Mouse (Mus musculus): ENCODE results near the gene Usp20. TPM values are rescaled to one million over a fixed set of nuclear protein-coding genes. Genes with fewer than 3 reads are reported as not detected.

The Usp20 gene
- polyA plus RNA-seq, 1 experiment from 2014 or later: 14.8 TPM

DNA sequence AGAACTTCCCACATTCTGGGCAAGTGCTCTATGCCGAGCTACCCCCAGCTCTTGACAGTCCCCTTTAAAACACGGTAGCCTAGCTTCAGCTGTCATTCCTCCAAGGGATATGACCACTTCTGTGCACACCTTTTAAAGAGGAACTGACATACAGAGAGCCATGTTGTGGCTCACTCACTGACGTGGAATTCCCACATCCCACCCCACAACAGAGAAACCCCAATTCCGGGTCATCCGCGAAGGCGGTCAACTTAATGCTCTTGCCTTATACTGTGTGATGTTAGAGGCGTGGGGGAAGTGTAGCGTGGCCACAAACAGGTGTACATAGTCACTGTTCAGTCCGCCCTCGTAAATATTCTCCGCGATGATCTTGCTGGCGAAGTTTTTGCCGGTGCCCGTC, 15.3 kb upstream of the Usp20 start:
- H3K9me3 ChIP-seq (ENCODE audit: control insufficient read depth, low read length): no peaks in the 10 kb centered on the region
- H3K36me3 ChIP-seq (ENCODE audit: control insufficient read depth, insufficient read depth, low read length): 0 out of 2 replicates have a peak, but pooled peaks cover 7% of the 10 kb centered on the region
- H3K27me3 ChIP-seq (ENCODE audit: control insufficient read depth, insufficient read depth, low read length): no peaks in the 10 kb centered on the region
- 26% methylated on average over 16 of the region's 16 CpGs for WGBS
- ATAC-seq (ENCODE audit: low FRiP score): no peak
- peak overlapping the region; percentile 89 for H3K4me2 ChIP-seq (replicated peaks; ENCODE audit: low read depth, low read length)
- peak overlapping the region; percentile 88 for H3K9ac ChIP-seq (ENCODE audit: low read depth, low read length)
- no peak overlapping the region for H3K27ac ChIP-seq (ENCODE audit: low read depth, low read length)
- H3K4me1 ChIP-seq (replicated peaks; ENCODE audit: control insufficient read depth, insufficient read depth, low read length): peaks cover 9% of the 10 kb centered on the region
- peak overlapping the region; percentile 98 for H3K4me3 ChIP-seq (ENCODE audit: low read depth, low read length)
- DNase-seq (ENCODE audit: low spot score): peak; percentile 2

DNA sequence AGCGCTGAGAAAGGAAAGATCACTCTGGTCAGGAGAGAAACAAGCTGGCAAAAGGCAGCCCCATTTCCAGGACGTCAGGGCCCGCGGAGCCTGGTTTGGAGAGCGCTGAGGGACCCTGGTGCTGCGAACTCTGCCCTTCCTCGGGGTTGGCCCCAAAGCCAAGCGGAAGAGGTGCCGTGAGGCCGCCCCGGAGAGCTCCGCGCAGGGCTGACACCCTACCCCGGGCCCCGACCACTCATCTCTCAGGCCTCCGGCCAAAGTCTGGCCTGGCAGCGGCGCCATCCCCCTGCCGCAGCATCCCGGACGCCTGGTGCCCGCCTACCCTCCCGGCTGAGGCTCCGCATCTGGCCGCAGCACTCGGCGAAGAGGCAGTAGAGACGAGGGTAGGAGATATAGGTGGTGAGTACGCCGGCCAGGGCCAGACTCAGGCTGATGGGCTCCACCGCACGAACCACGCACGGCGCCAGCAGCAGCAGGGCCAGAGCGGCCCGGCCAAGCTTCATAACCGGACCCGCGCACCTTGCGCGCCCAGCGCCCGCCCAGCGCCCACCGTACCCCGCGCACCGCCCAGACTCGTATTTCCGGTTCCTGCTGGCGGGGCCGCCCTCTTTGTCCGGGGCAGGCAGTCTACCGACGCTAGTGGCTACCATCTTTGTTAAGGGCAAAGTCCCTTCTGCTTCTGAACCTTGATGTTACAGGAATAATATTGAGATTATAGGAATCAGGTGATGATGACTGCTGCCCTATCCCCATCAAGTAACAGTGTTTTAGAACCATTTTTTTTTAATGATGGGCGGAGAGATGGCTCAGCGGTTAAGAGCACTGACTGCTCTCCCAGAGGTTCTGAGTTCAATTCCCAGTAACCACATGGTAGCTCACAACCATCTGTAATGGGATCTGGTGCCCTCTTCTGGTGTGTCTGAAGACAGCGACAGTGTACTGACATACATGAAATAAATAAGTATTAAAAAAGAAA, 14.4 kb upstream of the Usp20 start, which contains the start of gene Tor1a:
TSS of gene Tor1a (minus strand) at position 582 of the 976 bp plus-strand sequence.
- Histone ChIP-seq H3K4me3 (ENCODE audit: low read depth, low read length) (peak within 1 kb of the TSS; percentile 98), H3K27me3 (ENCODE audit: control insufficient read depth, insufficient read depth, low read length) (no peaks in the 10 kb centered on the region), H3K9me3 (ENCODE audit: control insufficient read depth, low read length) (no peaks in the 10 kb centered on the region), H3K27ac (ENCODE audit: low read depth, low read length) (peak within 1 kb of the TSS; percentile 47; the same call in 1 of the 2 replicates), H3K36me3 (ENCODE audit: control insufficient read depth, insufficient read depth, low read length) (0 out of 2 replicates have a peak, but pooled peaks cover 3% of the 10 kb centered on the region), H3K4me1 (replicated peaks; ENCODE audit: control insufficient read depth, insufficient read depth, low read length) (peaks cover 9% of the 10 kb centered on the region), H3K4me2 (replicated peaks; ENCODE audit: low read depth, low read length) (peak within 1 kb of the TSS; percentile 89), H3K9ac (ENCODE audit: low read depth, low read length) (peak within 1 kb of the TSS; percentile 88)
- ATAC-seq (ENCODE audit: low FRiP score) (peak; percentile 94), DNase-seq (ENCODE audit: low spot score) (peak; percentile 91)
- 2% methylated on average over 58 of the region's 59 CpGs for WGBS

DNA sequence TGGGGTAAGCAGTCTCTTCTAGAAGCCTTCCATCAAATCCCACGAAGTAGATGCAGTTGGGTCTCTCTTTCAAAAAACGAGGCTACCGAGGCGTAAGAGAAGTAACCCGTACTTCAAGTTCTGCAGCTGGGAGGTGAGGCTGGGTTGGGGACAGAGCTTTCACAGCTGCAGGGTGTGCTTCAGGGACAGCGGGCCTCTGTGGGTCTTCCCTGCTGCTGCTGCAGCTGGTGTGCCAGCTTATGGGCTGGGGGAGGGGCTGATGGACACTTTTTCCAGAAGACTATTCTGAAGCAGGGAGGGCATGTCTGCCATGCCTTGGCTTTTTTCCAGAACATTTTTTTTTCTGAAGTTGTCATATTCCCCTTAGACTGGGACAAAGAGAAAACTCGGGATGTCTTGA, 945 bp downstream of the Usp20 start:
- no peaks in the 10 kb centered on the region for H3K36me3 ChIP-seq (ENCODE audit: control insufficient read depth, insufficient read depth, low read length)
- WGBS: 56% methylated on average over 7 of the region's 7 CpGs
- ATAC-seq (ENCODE audit: low FRiP score) (no peak), DNase-seq (ENCODE audit: low spot score) (no peak)
- H3K4me3 ChIP-seq (ENCODE audit: low read depth, low read length): peak overlapping the region; percentile 78
- H3K4me1 ChIP-seq (replicated peaks; ENCODE audit: control insufficient read depth, insufficient read depth, low read length): peaks cover 3% of the 10 kb centered on the region; the same call in 1 of the 2 replicates
- H3K27me3 ChIP-seq (ENCODE audit: control insufficient read depth, insufficient read depth, low read length): no peaks in the 10 kb centered on the region
- no peak overlapping the region for H3K27ac ChIP-seq (ENCODE audit: low read depth, low read length)
- H3K9ac ChIP-seq (ENCODE audit: low read depth, low read length): no peak overlapping the region; the same call in 1 of the 2 replicates
- H3K4me2 ChIP-seq (replicated peaks; ENCODE audit: low read depth, low read length): peak overlapping the region; percentile 88
- H3K9me3 ChIP-seq (ENCODE audit: control insufficient read depth, low read length): no peaks in the 10 kb centered on the region

DNA sequence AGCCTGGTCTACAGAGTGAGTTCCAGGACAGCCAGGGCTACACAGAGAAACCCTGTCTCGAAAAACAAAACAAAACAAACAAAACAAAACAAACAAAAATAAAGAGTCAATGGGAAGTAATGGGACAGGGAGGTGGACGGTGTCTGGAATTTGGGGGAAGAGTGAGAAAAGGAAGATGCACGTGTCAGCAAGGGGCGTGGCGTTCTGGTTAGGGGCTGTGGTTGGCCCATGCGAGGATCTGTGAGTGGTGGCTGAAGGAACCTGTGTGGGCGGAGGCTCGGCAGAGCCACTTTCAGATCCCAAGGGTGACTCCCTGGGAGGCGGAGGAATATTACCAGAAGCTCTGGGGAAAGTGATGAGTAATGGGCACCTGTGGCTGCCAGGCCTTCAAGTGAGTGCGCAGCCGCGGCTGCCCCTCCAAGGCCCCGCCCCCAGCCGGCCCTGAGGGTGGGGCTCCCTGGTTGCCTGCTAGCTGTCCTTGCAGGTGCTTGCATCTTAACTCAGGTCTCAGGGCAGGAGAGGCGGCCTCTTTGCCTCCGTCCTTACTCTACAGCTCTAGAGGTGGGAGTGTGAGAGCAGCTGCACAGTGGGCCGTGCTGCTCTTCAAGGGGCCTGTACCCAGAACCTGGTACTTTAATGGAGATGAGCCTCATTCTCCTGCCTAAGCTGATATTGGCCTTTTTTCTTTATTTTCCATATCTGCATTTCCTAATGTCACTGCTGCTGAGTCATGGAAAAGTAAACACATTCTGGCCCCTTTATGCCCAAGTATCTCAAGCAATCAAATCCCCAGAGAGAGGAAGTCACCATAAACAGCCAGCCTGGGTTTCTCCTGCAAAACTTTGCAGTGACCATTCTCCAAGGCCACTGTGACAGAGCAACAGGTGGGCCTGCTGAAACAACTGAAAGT, 3.3 kb downstream of the Usp20 start:
- Histone ChIP-seq H3K27me3 (ENCODE audit: control insufficient read depth, insufficient read depth, low read length) (no peaks in the 10 kb centered on the region), H3K36me3 (ENCODE audit: control insufficient read depth, insufficient read depth, low read length) (no peaks in the 10 kb centered on the region), H3K4me2 (replicated peaks; ENCODE audit: low read depth, low read length) (no peak overlapping the region), H3K4me3 (ENCODE audit: low read depth, low read length) (no peak overlapping the region), H3K9me3 (ENCODE audit: control insufficient read depth, low read length) (no peaks in the 10 kb centered on the region), H3K9ac (ENCODE audit: low read depth, low read length) (no peak overlapping the region), H3K4me1 (replicated peaks; ENCODE audit: control insufficient read depth, insufficient read depth, low read length) (peaks cover 3% of the 10 kb centered on the region; the same call in 1 of the 2 replicates), H3K27ac (ENCODE audit: low read depth, low read length) (no peak overlapping the region)
- ATAC-seq (ENCODE audit: low FRiP score): no peak
- 25% methylated on average over 16 of the region's 17 CpGs for WGBS
- peak; percentile 3 for DNase-seq (ENCODE audit: low spot score)

DNA sequence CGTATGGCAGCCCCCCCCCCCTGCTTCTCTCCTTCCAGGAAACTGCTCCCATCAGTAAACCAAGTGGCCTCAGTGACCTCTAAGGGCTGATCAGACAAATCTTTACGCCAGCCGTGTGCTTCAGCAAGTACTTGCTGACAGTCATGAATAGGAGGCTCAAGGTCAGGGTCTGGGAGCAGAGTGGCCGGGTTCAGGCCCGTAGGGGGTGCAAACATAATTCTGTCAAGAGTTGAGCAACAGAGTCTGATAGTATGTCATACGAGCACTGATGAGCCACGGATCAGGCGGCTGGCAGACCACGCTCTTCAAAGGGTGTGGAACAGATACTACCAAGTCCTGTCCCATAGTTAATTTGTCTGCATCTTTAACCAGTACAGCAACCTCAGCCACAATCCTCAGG, 8.1 kb downstream of the Usp20 start:
- no peak for ATAC-seq (ENCODE audit: low FRiP score)
- Histone ChIP-seq H3K4me1 (replicated peaks; ENCODE audit: control insufficient read depth, insufficient read depth, low read length) (no peaks in the 10 kb centered on the region), H3K27me3 (ENCODE audit: control insufficient read depth, insufficient read depth, low read length) (no peaks in the 10 kb centered on the region; the same call in 1 of the 2 replicates), H3K4me3 (ENCODE audit: low read depth, low read length) (no peak overlapping the region), H3K36me3 (ENCODE audit: control insufficient read depth, insufficient read depth, low read length) (no peaks in the 10 kb centered on the region), H3K9me3 (ENCODE audit: control insufficient read depth, low read length) (no peaks in the 10 kb centered on the region), H3K9ac (ENCODE audit: low read depth, low read length) (no peak overlapping the region), H3K4me2 (replicated peaks; ENCODE audit: low read depth, low read length) (no peak overlapping the region), H3K27ac (ENCODE audit: low read depth, low read length) (no peak overlapping the region)
- no peak for DNase-seq (ENCODE audit: low spot score)
- WGBS: 89% methylated on average over 9 of the region's 9 CpGs

DNA sequence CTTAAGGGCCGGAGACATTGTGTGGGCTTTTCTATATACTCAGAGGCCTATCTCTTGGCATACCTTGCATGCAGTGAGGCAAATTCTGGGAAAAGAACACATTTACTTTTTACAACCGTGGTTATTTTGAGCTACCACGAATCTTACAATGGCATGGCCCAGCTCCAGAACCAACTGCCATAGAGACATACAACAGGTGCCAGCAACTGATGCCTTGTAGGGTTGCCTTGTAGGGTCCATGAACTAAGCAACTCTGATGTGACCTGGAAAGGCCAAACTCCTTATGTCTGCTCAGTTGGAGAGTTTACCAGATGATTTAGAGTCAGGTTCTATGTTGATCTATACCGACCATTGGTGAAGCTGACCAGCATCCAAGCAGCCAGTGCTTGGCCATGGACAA, 12.8 kb downstream of the Usp20 start:
- no peaks in the 10 kb centered on the region for H3K4me1 ChIP-seq (replicated peaks; ENCODE audit: control insufficient read depth, insufficient read depth, low read length)
- H3K27me3 ChIP-seq (ENCODE audit: control insufficient read depth, insufficient read depth, low read length): no peaks in the 10 kb centered on the region; the same call in 1 of the 2 replicates
- H3K27ac ChIP-seq (ENCODE audit: low read depth, low read length): no peak overlapping the region
- H3K9ac ChIP-seq (ENCODE audit: low read depth, low read length): no peak overlapping the region
- ATAC-seq (ENCODE audit: low FRiP score) (no peak), DNase-seq (ENCODE audit: low spot score) (no peak)
- H3K36me3 ChIP-seq (ENCODE audit: control insufficient read depth, insufficient read depth, low read length): no peaks in the 10 kb centered on the region
- H3K4me3 ChIP-seq (ENCODE audit: low read depth, low read length): no peak overlapping the region
- WGBS: 94% methylated on average over 4 of the region's 4 CpGs
- no peaks in the 10 kb centered on the region for H3K9me3 ChIP-seq (ENCODE audit: control insufficient read depth, low read length)
- H3K4me2 ChIP-seq (replicated peaks; ENCODE audit: low read depth, low read length): no peak overlapping the region

DNA sequence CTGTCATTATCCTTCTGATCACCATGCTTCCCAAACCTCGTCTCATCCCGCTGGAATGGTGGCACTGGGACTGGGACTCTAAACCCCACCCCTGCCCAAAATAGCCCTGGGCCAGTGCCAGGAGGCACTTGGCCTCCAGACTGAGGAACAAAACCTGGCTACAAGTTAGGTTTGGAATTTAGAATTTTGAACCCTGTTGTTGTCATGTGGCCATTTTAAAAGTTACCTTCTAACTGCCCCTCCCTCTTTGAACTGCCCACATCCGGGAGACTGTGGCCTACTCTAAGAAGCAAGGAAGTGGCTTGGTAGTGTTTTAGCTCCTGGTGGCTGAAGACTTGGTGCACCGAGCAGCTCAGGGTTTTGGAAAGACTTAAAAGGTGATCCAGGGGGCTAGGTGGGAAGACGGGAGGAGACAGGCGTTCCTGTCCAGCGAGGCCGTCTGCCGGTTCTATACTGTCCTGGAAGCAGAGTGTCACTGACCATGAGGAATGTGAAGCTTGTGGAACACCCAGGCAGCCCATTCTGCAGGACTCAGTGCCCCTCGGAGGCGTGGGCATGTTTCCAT, 13.4 kb downstream of the Usp20 start:
- Histone ChIP-seq H3K4me2 (replicated peaks; ENCODE audit: low read depth, low read length) (no peak overlapping the region), H3K4me3 (ENCODE audit: low read depth, low read length) (no peak overlapping the region), H3K9me3 (ENCODE audit: control insufficient read depth, low read length) (no peaks in the 10 kb centered on the region), H3K27ac (ENCODE audit: low read depth, low read length) (no peak overlapping the region), H3K27me3 (ENCODE audit: control insufficient read depth, insufficient read depth, low read length) (no peaks in the 10 kb centered on the region; the same call in 1 of the 2 replicates), H3K9ac (ENCODE audit: low read depth, low read length) (no peak overlapping the region), H3K36me3 (ENCODE audit: control insufficient read depth, insufficient read depth, low read length) (no peaks in the 10 kb centered on the region), H3K4me1 (replicated peaks; ENCODE audit: control insufficient read depth, insufficient read depth, low read length) (no peaks in the 10 kb centered on the region)
- 81% methylated on average over 11 of the region's 11 CpGs for WGBS
- DNase-seq (ENCODE audit: low spot score) (no peak), ATAC-seq (ENCODE audit: low FRiP score) (no peak)

All from hindbrain, embryonic 11.5 days (tissue).